Mouse (Mus musculus): ENCODE data around the gene Csnk1e. TPM values are rescaled to one million over a fixed set of nuclear protein-coding genes. Genes with fewer than 3 reads are reported as not detected.

Gene Csnk1e
- total and polyA plus RNA-seq, 2 experiments from 2014 or later = 178 to 323 TPM

DNA sequence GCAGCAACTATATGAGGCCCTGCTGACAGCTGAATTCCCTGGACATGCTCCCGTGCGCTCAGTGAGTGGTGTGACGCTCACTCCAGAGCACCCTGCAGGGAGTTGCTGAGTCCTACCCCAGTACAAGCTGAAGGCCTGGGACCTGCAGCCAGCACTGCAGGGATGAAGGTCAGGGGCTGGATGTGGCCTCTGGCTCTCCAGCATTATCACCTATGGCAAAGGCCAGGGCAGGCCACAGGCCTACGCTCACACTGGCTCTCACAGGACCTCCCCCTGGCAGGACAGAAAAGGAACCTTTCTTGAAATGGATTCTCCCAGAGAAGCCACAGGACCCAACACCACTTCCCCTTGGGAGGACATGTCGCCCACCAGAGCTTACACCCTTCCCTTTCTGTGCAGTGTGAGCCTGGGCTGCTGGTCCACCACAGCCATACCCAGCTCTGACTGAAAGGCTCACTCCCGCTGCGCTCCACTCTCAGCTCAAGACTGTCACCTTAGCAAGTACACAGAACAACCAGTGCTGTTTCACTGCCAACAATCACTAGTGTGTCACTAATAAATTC lies 85.0 kb downstream of the Csnk1e start:
- no peaks in the 10 kb centered on the region for H3K9me3 ChIP-seq (ENCODE audit: low read length)

DNA sequence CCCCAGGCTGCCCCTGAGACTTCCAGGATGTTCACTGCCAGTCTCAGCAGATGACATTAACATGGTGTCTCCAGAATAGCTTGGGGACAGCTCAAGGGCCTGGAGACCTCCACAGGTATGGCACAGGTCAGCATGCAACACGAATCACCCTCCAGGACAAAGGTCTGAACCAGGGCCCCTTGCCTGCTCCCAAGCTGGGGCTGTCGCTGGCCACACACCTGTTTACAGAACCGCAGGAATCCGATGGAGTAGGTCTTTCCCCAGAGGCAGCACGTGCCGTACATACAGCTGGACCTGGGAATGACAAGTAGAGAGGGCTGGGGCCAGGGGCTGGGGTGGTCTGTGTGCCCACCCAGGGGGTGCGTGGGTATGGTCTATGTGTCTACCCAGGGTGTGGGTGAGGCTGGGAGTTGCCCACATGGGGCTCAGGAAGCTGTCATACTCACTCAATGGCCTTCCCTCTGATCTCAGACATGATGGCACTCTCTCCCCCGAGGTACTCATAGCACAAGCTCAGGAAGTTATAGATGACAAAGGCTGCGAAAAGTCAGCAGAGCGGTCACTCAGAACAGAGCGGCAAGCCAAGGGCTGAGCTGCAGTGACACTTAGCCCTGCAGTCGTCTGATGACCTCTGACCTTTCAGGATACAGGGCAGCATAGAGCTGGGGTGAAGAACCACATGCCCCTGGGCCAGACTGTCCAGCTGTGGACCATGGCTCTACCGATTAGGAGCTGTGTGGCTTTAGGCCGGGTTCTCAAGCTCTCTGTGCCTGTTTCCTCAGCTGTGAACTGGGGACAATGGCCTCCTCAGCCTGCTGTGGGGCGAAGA lies 85.7 kb downstream of the Csnk1e start:
- Histone ChIP-seq H3K9ac (replicated peaks; ENCODE audit: low read length) (no peak overlapping the region; the same call in 1 of the 2 replicates), H3K27me3 (ENCODE audit: insufficient read depth, low read length) (no peaks in the 10 kb centered on the region), H3K4me1 (ENCODE audit: insufficient read depth, low read length) (no peaks in the 10 kb centered on the region), H3K36me3 (ENCODE audit: insufficient read depth, low read length) (peaks cover 60% of the 10 kb centered on the region), H3K4me3 (ENCODE audit: low read length) (no peak overlapping the region), H3K9me3 (ENCODE audit: low read length) (no peaks in the 10 kb centered on the region), H3K27ac (no peak overlapping the region), H3K4me2 (ENCODE audit: low read depth, low read length) (no peak overlapping the region)
- DNase-seq (ENCODE audit: low spot score) (no peak), ATAC-seq (no peak)
- no peak for TF ChIP-seq CTCF (IDR thresholded peaks at IDR 0.05; ENCODE audit: low read depth)
- WGBS = 70% methylated on average over 15 of the region's 15 CpGs

More for the DNA sequence above, 85.0 kb downstream of the Csnk1e start:
- H3K4me3 ChIP-seq (ENCODE audit: low read length) = no peak overlapping the region
- no peak overlapping the region for H3K4me2 ChIP-seq (ENCODE audit: low read depth, low read length)
- peaks cover 53% of the 10 kb centered on the region for H3K36me3 ChIP-seq (ENCODE audit: insufficient read depth, low read length)
- no peaks in the 10 kb centered on the region for H3K27me3 ChIP-seq (ENCODE audit: insufficient read depth, low read length)
- no peak for ATAC-seq
- H3K4me1 ChIP-seq (ENCODE audit: insufficient read depth, low read length) = no peaks in the 10 kb centered on the region
- WGBS = 62% methylated on average over 7 of the region's 7 CpGs
- H3K9ac ChIP-seq (replicated peaks; ENCODE audit: low read length) = no peak overlapping the region; the same call in 1 of the 2 replicates
- TF ChIP-seq CTCF (IDR thresholded peaks at IDR 0.05; ENCODE audit: low read depth) = no peak
- no peak for DNase-seq (ENCODE audit: low spot score)
- H3K27ac ChIP-seq = no peak overlapping the region

DNA sequence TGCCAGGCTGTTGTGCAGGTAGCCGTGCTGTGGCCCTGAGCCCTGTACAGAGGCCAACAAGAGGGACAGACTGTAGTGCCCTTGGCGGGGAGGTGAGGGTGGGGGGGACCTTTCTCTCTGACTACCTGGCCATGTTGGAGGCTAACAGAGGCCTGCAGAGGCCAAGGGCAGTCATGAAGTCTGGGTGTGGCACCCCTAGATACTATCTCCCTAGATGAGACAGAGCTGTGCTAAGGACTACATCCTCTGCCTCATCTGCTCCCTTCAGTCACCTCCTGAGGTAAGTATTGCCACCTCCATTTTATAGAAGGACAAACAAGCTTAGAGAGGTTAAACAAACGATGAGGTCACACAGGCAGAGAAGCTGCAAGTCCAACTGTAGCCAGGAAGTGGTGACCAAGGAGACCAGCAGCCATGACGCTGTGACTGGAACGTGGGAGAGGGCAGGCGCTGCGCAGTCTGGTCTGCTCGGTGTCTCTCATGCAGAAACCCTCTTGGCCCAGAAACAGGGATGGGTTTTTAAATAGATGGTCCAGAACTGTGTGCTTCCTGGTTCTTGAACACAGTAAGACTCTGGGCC lies 86.4 kb downstream of the Csnk1e start:
- Histone ChIP-seq H3K4me1 (ENCODE audit: insufficient read depth, low read length) (no peaks in the 10 kb centered on the region), H3K4me3 (ENCODE audit: low read length) (no peak overlapping the region), H3K9me3 (ENCODE audit: low read length) (no peaks in the 10 kb centered on the region), H3K4me2 (ENCODE audit: low read depth, low read length) (no peak overlapping the region), H3K36me3 (ENCODE audit: insufficient read depth, low read length) (peaks cover 63% of the 10 kb centered on the region), H3K27me3 (ENCODE audit: insufficient read depth, low read length) (no peaks in the 10 kb centered on the region), H3K9ac (replicated peaks; ENCODE audit: low read length) (no peak overlapping the region), H3K27ac (peak overlapping the region; percentile 18; the same call in 1 of the 2 replicates)
- DNase-seq (ENCODE audit: low spot score) = no peak
- 82% methylated on average over 8 of the region's 8 CpGs for WGBS
- TF ChIP-seq CTCF (IDR thresholded peaks at IDR 0.05; ENCODE audit: low read depth) = no peak
- 0 out of 2 replicates have a peak, but pooled peaks have one; percentile 9 for ATAC-seq

DNA sequence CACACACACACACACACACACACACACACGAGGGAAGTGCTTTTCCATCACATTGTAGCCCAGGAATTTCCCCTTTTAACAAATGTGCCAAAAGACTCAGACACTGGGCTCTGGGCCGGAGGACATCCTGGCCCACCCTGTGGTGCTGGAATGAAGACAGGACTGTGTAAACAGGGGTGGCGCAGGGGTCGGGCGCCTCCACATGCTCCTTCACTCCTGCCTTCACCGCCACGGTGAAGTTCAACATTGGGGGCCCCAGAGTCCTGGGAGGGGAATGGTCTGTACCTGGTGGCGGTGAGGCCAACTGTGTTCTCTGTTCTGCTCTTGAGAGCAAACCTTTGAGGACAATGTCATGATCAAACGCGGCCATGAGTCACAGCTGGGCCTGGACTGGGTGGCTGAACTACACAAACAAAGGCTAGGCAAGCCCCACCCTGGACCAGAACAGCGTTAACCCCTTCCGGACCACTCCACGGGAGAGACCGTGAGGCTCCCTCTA lies 87.0 kb downstream of the Csnk1e start:
- Histone ChIP-seq H3K36me3 (ENCODE audit: insufficient read depth, low read length) (peaks cover 62% of the 10 kb centered on the region), H3K9ac (replicated peaks; ENCODE audit: low read length) (no peak overlapping the region), H3K27ac (peak overlapping the region; percentile 18; the same call in 1 of the 2 replicates), H3K27me3 (ENCODE audit: insufficient read depth, low read length) (no peaks in the 10 kb centered on the region), H3K4me1 (ENCODE audit: insufficient read depth, low read length) (no peaks in the 10 kb centered on the region), H3K9me3 (ENCODE audit: low read length) (no peaks in the 10 kb centered on the region), H3K4me2 (ENCODE audit: low read depth, low read length) (no peak overlapping the region), H3K4me3 (ENCODE audit: low read length) (no peak overlapping the region)
- peak; percentile 38 for ATAC-seq
- TF ChIP-seq CTCF (IDR thresholded peaks at IDR 0.05; ENCODE audit: low read depth) = no peak
- DNase-seq (ENCODE audit: low spot score) = no peak
- WGBS = 61% methylated on average over 14 of the region's 14 CpGs

MicroRNAs encoded within 50 kb of the gene (microRNA counts, 519-probe panel; counts per million panel counts)
- microRNA mmu-miR-1943 = not detected

Small RNAs within 50 kb of the gene (microRNA-seq; reads per million reads assigned to microRNA genes)
- gene Gm44302 = 0 reads per million in 2 experiments
- 1.2 to 2.5 reads per million in 2 experiments for gene Mir1943

Other genes starting within 250 kb of the Csnk1e start
- gene Pick1, start 226.4 kb downstream of the Csnk1e start, total RNA-seq (2014; rRNA removed) = 59.4 and 68.0 TPM in 2 replicates
- 67.7 and 70.0 TPM in 2 replicates for gene Pick1, start 226.4 kb downstream of the Csnk1e start, polyA plus RNA-seq (2015; fragmentation: Nextera tagmentation; extraction: Ambion mirVana)
- 0.61 and 1.7 TPM in 2 replicates for gene Gm49486, start 226.2 kb downstream of the Csnk1e start, total RNA-seq (2014; rRNA removed)
- 1.5 and 2.1 TPM in 2 replicates for gene Gm49486, start 226.2 kb downstream of the Csnk1e start, polyA plus RNA-seq (2015; fragmentation: Nextera tagmentation; extraction: Ambion mirVana)
- 1.0 and 2.0 TPM in 2 replicates for gene Slc16a8, start 200.8 kb downstream of the Csnk1e start, total RNA-seq (2014; rRNA removed)
- gene Slc16a8, start 200.8 kb downstream of the Csnk1e start, polyA plus RNA-seq (2015; fragmentation: Nextera tagmentation; extraction: Ambion mirVana) = 3.1 and 3.7 TPM in 2 replicates
- 1.7 and 2.3 TPM in 2 replicates for gene Baiap2l2, start 170.0 kb downstream of the Csnk1e start, total RNA-seq (2014; rRNA removed)
- 6.5 and 6.8 TPM in 2 replicates for gene Baiap2l2, start 170.0 kb downstream of the Csnk1e start, polyA plus RNA-seq (2015; fragmentation: Nextera tagmentation; extraction: Ambion mirVana)
- gene Pla2g6, start 127.2 kb downstream of the Csnk1e start, total RNA-seq (2014; rRNA removed) = 24.3 and 28.8 TPM in 2 replicates
- 15.2 and 15.7 TPM in 2 replicates for gene Pla2g6, start 127.2 kb downstream of the Csnk1e start, polyA plus RNA-seq (2015; fragmentation: Nextera tagmentation; extraction: Ambion mirVana)
- gene Maff, start 108.9 kb downstream of the Csnk1e start, total RNA-seq (2014; rRNA removed) = 4.0 and 5.4 TPM in 2 replicates
- 1.7 and 2.0 TPM in 2 replicates for gene Maff, start 108.9 kb downstream of the Csnk1e start, polyA plus RNA-seq (2015; fragmentation: Nextera tagmentation; extraction: Ambion mirVana)
- gene Tmem184b, start 52.0 kb downstream of the Csnk1e start, total RNA-seq (2014; rRNA removed) = 72.4 and 113 TPM in 2 replicates
- gene Tmem184b, start 52.0 kb downstream of the Csnk1e start, polyA plus RNA-seq (2015; fragmentation: Nextera tagmentation; extraction: Ambion mirVana) = 26.6 and 31.6 TPM in 2 replicates
- 0.50 and 0.94 TPM in 2 replicates for gene Kcnj4, start 49.7 kb upstream of the Csnk1e start, total RNA-seq (2014; rRNA removed)
- not detected in 2 replicates for gene Kcnj4, start 49.7 kb upstream of the Csnk1e start, polyA plus RNA-seq (2015; fragmentation: Nextera tagmentation; extraction: Ambion mirVana)
- gene Kdelr3, start 60.8 kb upstream of the Csnk1e start, total RNA-seq (2014; rRNA removed) = 6.4 and 9.6 TPM in 2 replicates
- gene Kdelr3, start 60.8 kb upstream of the Csnk1e start, polyA plus RNA-seq (2015; fragmentation: Nextera tagmentation; extraction: Ambion mirVana) = 8.1 and 9.5 TPM in 2 replicates
- gene Ddx17, start 91.2 kb upstream of the Csnk1e start, total RNA-seq (2014; rRNA removed) = 291 and 334 TPM in 2 replicates
- 33.5 and 34.2 TPM in 2 replicates for gene Ddx17, start 91.2 kb upstream of the Csnk1e start, polyA plus RNA-seq (2015; fragmentation: Nextera tagmentation; extraction: Ambion mirVana)
- gene Dmc1, start 149.5 kb upstream of the Csnk1e start, total RNA-seq (2014; rRNA removed) = 0.36 and 0.37 TPM in 2 replicates
- 1.1 and 1.4 TPM in 2 replicates for gene Dmc1, start 149.5 kb upstream of the Csnk1e start, polyA plus RNA-seq (2015; fragmentation: Nextera tagmentation; extraction: Ambion mirVana)
- 6.4 and 8.4 TPM in 2 replicates for gene Fam227a, start 203.4 kb upstream of the Csnk1e start, total RNA-seq (2014; rRNA removed)
- 2.1 and 3.1 TPM in 2 replicates for gene Fam227a, start 203.4 kb upstream of the Csnk1e start, polyA plus RNA-seq (2015; fragmentation: Nextera tagmentation; extraction: Ambion mirVana)
- gene Cby1, start 203.6 kb upstream of the Csnk1e start, total RNA-seq (2014; rRNA removed) = 48.2 and 54.2 TPM in 2 replicates
- gene Cby1, start 203.6 kb upstream of the Csnk1e start, polyA plus RNA-seq (2015; fragmentation: Nextera tagmentation; extraction: Ambion mirVana) = 91.5 and 92.0 TPM in 2 replicates
- gene Tomm22, start 215.3 kb upstream of the Csnk1e start, total RNA-seq (2014; rRNA removed) = 139 and 149 TPM in 2 replicates
- 239 and 241 TPM in 2 replicates for gene Tomm22, start 215.3 kb upstream of the Csnk1e start, polyA plus RNA-seq (2015; fragmentation: Nextera tagmentation; extraction: Ambion mirVana)
- gene Josd1, start 232.4 kb upstream of the Csnk1e start, total RNA-seq (2014; rRNA removed) = 53.3 and 57.9 TPM in 2 replicates
- gene Josd1, start 232.4 kb upstream of the Csnk1e start, polyA plus RNA-seq (2015; fragmentation: Nextera tagmentation; extraction: Ambion mirVana) = 18.1 and 20.0 TPM in 2 replicates
- gene Gtpbp1, start 235.3 kb upstream of the Csnk1e start, total RNA-seq (2014; rRNA removed) = 88.2 and 91.7 TPM in 2 replicates
- 36.7 and 38.3 TPM in 2 replicates for gene Gtpbp1, start 235.3 kb upstream of the Csnk1e start, polyA plus RNA-seq (2015; fragmentation: Nextera tagmentation; extraction: Ambion mirVana)